Mouse (Mus musculus) midbrain, embryonic 10.5 days (tissue): ENCODE results near the gene Arid5b. TPM values are rescaled to one million over a fixed set of nuclear protein-coding genes. Genes with fewer than 3 reads are reported as not detected.

Source experiments
- DNase-seq: peaks from one replicate; pipeline ENCODE4 v3.0.0-alpha.2; 2017; ENCODE audit warnings: low spot score
- H3K27ac ChIP-seq: fragments of 300-500 bp; sonication (generic); replicated peaks from 2 replicates; pipeline ENCODE4 v1.5.1; 2016; ENCODE audit warnings: mild to moderate bottlenecking
- H3K27me3 ChIP-seq: fragments of 300-500 bp; sonication (generic); 2 replicates; pipeline ENCODE4 v1.6.1; 2016; ENCODE audit warnings: low read depth, mild to moderate bottlenecking; ENCODE audit not compliant: poor library complexity, severe bottlenecking
- H3K36me3 ChIP-seq: fragments of 300-500 bp; sonication (generic); 2 replicates; pipeline ENCODE4 v1.6.1; 2016; ENCODE audit warnings: mild to moderate bottlenecking, moderate library complexity
- H3K4me1 ChIP-seq: fragments of 300-500 bp; sonication (generic); 2 replicates; pipeline ENCODE4 v1.6.1; 2016
- H3K4me3 ChIP-seq: fragments of 300-500 bp; sonication (generic); 2 replicates; pipeline ENCODE4 v1.5.1; 2016; ENCODE audit warnings: mild to moderate bottlenecking, moderate library complexity
- H3K9me3 ChIP-seq: fragments of 300-500 bp; sonication (generic); replicated peaks from 2 replicates; pipeline ENCODE4 v1.6.1; 2016; ENCODE audit warnings: mild to moderate bottlenecking
- WGBS: fragments of 180-500 bp; shearing (Covaris S2); methylation state at CpG from one replicate; pipeline ENCODE4 v1.1.7; 2016; 5-methylcytosine and 5-hydroxymethylcytosine counted together
- polyA plus RNA-seq: library from polyadenylated mRNA; unstranded; fragments of >200 nt; fragmentation: Nextera tagmentation; extraction: Ambion mirVana; gene quantifications from 2 replicates; pipeline ENCODE4 v1.2.1, GENCODE M21; 2016

The Arid5b gene
- polyA plus RNA-seq, 1 experiment from 2014 or later: 7.8 TPM

GRCm38 (mm10) chr10:68061249-68061615, 217.3 kb downstream of the Arid5b start:
- H3K4me1 ChIP-seq: peaks cover 25% of the 10 kb centered on the region
- H3K9me3 ChIP-seq: no peaks in the 10 kb centered on the region
- H3K27ac ChIP-seq: 0 out of 2 replicates have a peak overlapping the region, but pooled peaks have one; percentile 55
- H3K4me3 ChIP-seq: no peak overlapping the region
- DNase-seq: no peak
- WGBS: 72% methylated on average over 8 of the region's 8 CpGs
- H3K27me3 ChIP-seq: no peaks in the 10 kb centered on the region
- no peaks in the 10 kb centered on the region for H3K36me3 ChIP-seq

- no peaks in the 10 kb centered on the region for H3K27me3 ChIP-seq
- 77% methylated on average over 16 of the region's 16 CpGs for WGBS
- H3K4me1 ChIP-seq: peaks cover 25% of the 10 kb centered on the region
- DNase-seq: no peak
- no peaks in the 10 kb centered on the region for H3K36me3 ChIP-seq
- no peak overlapping the region for H3K4me3 ChIP-seq
- H3K27ac ChIP-seq: 0 out of 2 replicates have a peak overlapping the region, but pooled peaks have one; percentile 55
- H3K9me3 ChIP-seq: no peaks in the 10 kb centered on the region
Measured at GRCm38 (mm10) chr10:68060590-68061248, 217.8 kb downstream of the Arid5b start.

- DNase-seq: no peak
- H3K27me3 ChIP-seq: no peaks in the 10 kb centered on the region
- H3K4me3 ChIP-seq: no peak overlapping the region
- peaks cover 7% of the 10 kb centered on the region for H3K4me1 ChIP-seq
- WGBS: 95% methylated on average over 1 of the region's 1 CpGs
- H3K9me3 ChIP-seq: no peaks in the 10 kb centered on the region
- no peaks in the 10 kb centered on the region for H3K36me3 ChIP-seq
- H3K27ac ChIP-seq: no peak overlapping the region
Measured at GRCm38 (mm10) chr10:68058378-68058777, 220.2 kb downstream of the Arid5b start.

GRCm38 (mm10) chr10:68057841-68058240, 220.7 kb downstream of the Arid5b start:
- no peak overlapping the region for H3K27ac ChIP-seq
- peaks cover 7% of the 10 kb centered on the region for H3K4me1 ChIP-seq
- H3K27me3 ChIP-seq: no peaks in the 10 kb centered on the region
- no peak overlapping the region for H3K4me3 ChIP-seq
- H3K36me3 ChIP-seq: no peaks in the 10 kb centered on the region
- no peaks in the 10 kb centered on the region for H3K9me3 ChIP-seq
- DNase-seq: no peak
- 93% methylated on average over 3 of the region's 3 CpGs for WGBS

GRCm38 (mm10) chr10:68054706-68055105, 223.8 kb downstream of the Arid5b start:
- 87% methylated on average over 6 of the region's 6 CpGs for WGBS
- Histone ChIP-seq H3K4me1 (no peaks in the 10 kb centered on the region), H3K27me3 (no peaks in the 10 kb centered on the region), H3K36me3 (peaks cover 6% of the 10 kb centered on the region; the same call in 1 of the 2 replicates), H3K4me3 (no peak overlapping the region), H3K9me3 (no peaks in the 10 kb centered on the region), H3K27ac (no peak overlapping the region)
- DNase-seq: no peak

GRCm38 (mm10) chr10:68054131-68054530, 224.4 kb downstream of the Arid5b start:
- no peak for DNase-seq
- Histone ChIP-seq H3K4me3 (no peak overlapping the region), H3K36me3 (peaks cover 6% of the 10 kb centered on the region; the same call in 1 of the 2 replicates), H3K9me3 (no peaks in the 10 kb centered on the region), H3K4me1 (no peaks in the 10 kb centered on the region), H3K27ac (no peak overlapping the region), H3K27me3 (no peaks in the 10 kb centered on the region)
- WGBS: 94% methylated on average over 5 of the region's 5 CpGs

GRCm38 (mm10) chr10:68052307-68052706, 226.2 kb downstream of the Arid5b start:
- H3K36me3 ChIP-seq: peaks cover 6% of the 10 kb centered on the region; the same call in 1 of the 2 replicates
- DNase-seq: no peak
- no peaks in the 10 kb centered on the region for H3K9me3 ChIP-seq
- H3K4me1 ChIP-seq: no peaks in the 10 kb centered on the region
- no peak overlapping the region for H3K27ac ChIP-seq
- WGBS: 85% methylated on average over 8 of the region's 8 CpGs
- H3K27me3 ChIP-seq: no peaks in the 10 kb centered on the region
- H3K4me3 ChIP-seq: no peak overlapping the region

GRCm38 (mm10) chr10:68051316-68051933, 227.1 kb downstream of the Arid5b start:
- 92% methylated on average over 14 of the region's 14 CpGs for WGBS
- no peak for DNase-seq

GRCm38 (mm10) chr10:68050882-68051281, 227.7 kb downstream of the Arid5b start:
- WGBS: 91% methylated on average over 13 of the region's 13 CpGs
- H3K36me3 ChIP-seq: peaks cover 6% of the 10 kb centered on the region; the same call in 1 of the 2 replicates
- H3K27ac ChIP-seq: no peak overlapping the region

More at GRCm38 (mm10) chr10:68051316-68051933, 227.1 kb downstream of the Arid5b start:
- Histone ChIP-seq H3K36me3 (peaks cover 6% of the 10 kb centered on the region; the same call in 1 of the 2 replicates), H3K4me1 (no peaks in the 10 kb centered on the region), H3K27ac (no peak overlapping the region), H3K27me3 (no peaks in the 10 kb centered on the region), H3K4me3 (no peak overlapping the region), H3K9me3 (no peaks in the 10 kb centered on the region)

GRCm38 (mm10) chr10:68048641-68049305, 229.8 kb downstream of the Arid5b start:
- Histone ChIP-seq H3K27ac (no peak overlapping the region), H3K4me3 (no peak overlapping the region), H3K9me3 (no peaks in the 10 kb centered on the region), H3K36me3 (peaks cover 20% of the 10 kb centered on the region), H3K4me1 (peaks cover 5% of the 10 kb centered on the region), H3K27me3 (no peaks in the 10 kb centered on the region)
- no peak for DNase-seq
- WGBS: 85% methylated on average over 8 of the region's 8 CpGs

More at GRCm38 (mm10) chr10:68050882-68051281, 227.7 kb downstream of the Arid5b start:
- H3K4me3 ChIP-seq: no peak overlapping the region
- H3K9me3 ChIP-seq: no peaks in the 10 kb centered on the region
- H3K4me1 ChIP-seq: no peaks in the 10 kb centered on the region
- DNase-seq: no peak
- H3K27me3 ChIP-seq: no peaks in the 10 kb centered on the region

- Histone ChIP-seq H3K4me3 (no peak overlapping the region), H3K9me3 (no peaks in the 10 kb centered on the region), H3K4me1 (peaks cover 18% of the 10 kb centered on the region), H3K36me3 (peaks cover 44% of the 10 kb centered on the region), H3K27ac (no peak overlapping the region), H3K27me3 (peaks cover 3% of the 10 kb centered on the region; the same call in 1 of the 2 replicates)
- no peak for DNase-seq
- WGBS: 82% methylated on average over 8 of the region's 8 CpGs
Measured at GRCm38 (mm10) chr10:68044864-68045263, 233.7 kb downstream of the Arid5b start.

GRCm38 (mm10) chr10:68043973-68044372, 234.6 kb downstream of the Arid5b start:
- Histone ChIP-seq H3K27me3 (peaks cover 3% of the 10 kb centered on the region; the same call in 1 of the 2 replicates), H3K27ac (peak overlapping the region; percentile 63; the same call in 1 of the 2 replicates), H3K36me3 (peaks cover 44% of the 10 kb centered on the region), H3K9me3 (no peaks in the 10 kb centered on the region), H3K4me3 (no peak overlapping the region), H3K4me1 (peaks cover 27% of the 10 kb centered on the region)
- 33% methylated on average over 6 of the region's 6 CpGs for WGBS
- peak; percentile 43 for DNase-seq
